Mouse (Mus musculus): ENCODE data around the gene Card11. TPM values are rescaled to one million over a fixed set of nuclear protein-coding genes. Genes with fewer than 3 reads are reported as not detected.

The Card11 gene
- polyA plus RNA-seq, 1 experiment from 2014 or later, result 0.09 TPM

- H3K4me3 ChIP-seq, result no peak overlapping the region
- ATAC-seq (ENCODE audit: low FRiP score, low read depth), result no peak
- no peaks in the 10 kb centered on the region for H3K4me1 ChIP-seq (replicated peaks)
- no peak overlapping the region for H3K4me2 ChIP-seq
- no peaks in the 10 kb centered on the region for H3K36me3 ChIP-seq
- H3K9me3 ChIP-seq, result no peaks in the 10 kb centered on the region; the same call in 1 of the 2 replicates
- H3K27ac ChIP-seq (replicated peaks), result no peak overlapping the region
- WGBS, result 62% methylated on average over 5 of the region's 5 CpGs
- H3K27me3 ChIP-seq, result no peaks in the 10 kb centered on the region
- no peak overlapping the region for H3K9ac ChIP-seq
These were observed 24.1 kb upstream of the Card11 start for GRCm38 (mm10) chr5:141024435-141024834.

- 100% methylated on average over 1 of the region's 2 CpGs for WGBS
- no peak overlapping the region for H3K4me2 ChIP-seq
These were observed 17.7 kb upstream of the Card11 start for GRCm38 (mm10) chr5:141017927-141018700.

GRCm38 (mm10) chr5:141016082-141016481, 15.7 kb upstream of the Card11 start:
- Histone ChIP-seq H3K9me3 (no peaks in the 10 kb centered on the region), H3K4me3 (no peak overlapping the region), H3K4me2 (no peak overlapping the region), H3K4me1 (replicated peaks) (peaks cover 13% of the 10 kb centered on the region; the same call in 1 of the 2 replicates), H3K9ac (no peak overlapping the region), H3K27ac (replicated peaks) (no peak overlapping the region), H3K27me3 (no peaks in the 10 kb centered on the region), H3K36me3 (no peaks in the 10 kb centered on the region)
- WGBS, result 65% methylated on average over 1 of the region's 1 CpGs
- no peak for ATAC-seq (ENCODE audit: low FRiP score, low read depth)

More at GRCm38 (mm10) chr5:141017927-141018700, 17.7 kb upstream of the Card11 start:
- Histone ChIP-seq H3K9me3 (no peaks in the 10 kb centered on the region; the same call in 1 of the 2 replicates), H3K27me3 (no peaks in the 10 kb centered on the region), H3K4me1 (replicated peaks) (peaks cover 4% of the 10 kb centered on the region; the same call in 1 of the 2 replicates), H3K9ac (no peak overlapping the region), H3K27ac (replicated peaks) (no peak overlapping the region), H3K36me3 (no peaks in the 10 kb centered on the region), H3K4me3 (no peak overlapping the region)
- ATAC-seq (ENCODE audit: low FRiP score, low read depth), result no peak

GRCm38 (mm10) chr5:141014216-141014615, 13.8 kb upstream of the Card11 start:
- no peaks in the 10 kb centered on the region for H3K9me3 ChIP-seq
- 91% methylated on average over 6 of the region's 6 CpGs for whole genome bisulfite sequencing
- no peaks in the 10 kb centered on the region for H3K36me3 ChIP-seq
- no peak for ATAC-seq (ENCODE audit: low FRiP score, low read depth)
- no peak overlapping the region for H3K27ac ChIP-seq (replicated peaks)
- no peaks in the 10 kb centered on the region for H3K27me3 ChIP-seq
- H3K9ac ChIP-seq, result no peak overlapping the region
- H3K4me2 ChIP-seq, result no peak overlapping the region
- peaks cover 13% of the 10 kb centered on the region; the same call in 1 of the 2 replicates for H3K4me1 ChIP-seq (replicated peaks)
- H3K4me3 ChIP-seq, result no peak overlapping the region

- Histone ChIP-seq H3K4me3 (no peak overlapping the region), H3K27ac (replicated peaks) (no peak overlapping the region), H3K4me1 (replicated peaks) (peaks cover 13% of the 10 kb centered on the region; the same call in 1 of the 2 replicates), H3K36me3 (no peaks in the 10 kb centered on the region), H3K4me2 (no peak overlapping the region), H3K9ac (no peak overlapping the region), H3K27me3 (no peaks in the 10 kb centered on the region), H3K9me3 (no peaks in the 10 kb centered on the region)
- 71% methylated on average over 9 of the region's 9 CpGs for WGBS
- no peak for ATAC-seq (ENCODE audit: low FRiP score, low read depth)
These were observed 13.1 kb upstream of the Card11 start for GRCm38 (mm10) chr5:141013465-141013864.

- Histone ChIP-seq H3K4me3 (no peak overlapping the region), H3K27ac (replicated peaks) (no peak overlapping the region), H3K9ac (no peak overlapping the region), H3K36me3 (no peaks in the 10 kb centered on the region), H3K9me3 (no peaks in the 10 kb centered on the region), H3K27me3 (no peaks in the 10 kb centered on the region), H3K4me1 (replicated peaks) (no peaks in the 10 kb centered on the region), H3K4me2 (no peak overlapping the region)
- WGBS, result 69% methylated on average over 5 of the region's 5 CpGs
- ATAC-seq (ENCODE audit: low FRiP score, low read depth), result no peak
These were observed 5.1 kb upstream of the Card11 start for GRCm38 (mm10) chr5:141005491-141005890.

- no peak overlapping the region for H3K4me3 ChIP-seq
- H3K9me3 ChIP-seq, result no peaks in the 10 kb centered on the region
- H3K36me3 ChIP-seq, result no peaks in the 10 kb centered on the region
- no peaks in the 10 kb centered on the region for H3K27me3 ChIP-seq
- ATAC-seq (ENCODE audit: low FRiP score, low read depth), result no peak
- WGBS, result 94% methylated on average over 3 of the region's 3 CpGs
- no peak overlapping the region for H3K4me2 ChIP-seq
- no peak overlapping the region for H3K27ac ChIP-seq (replicated peaks)
- H3K4me1 ChIP-seq (replicated peaks), result no peaks in the 10 kb centered on the region
- no peak overlapping the region for H3K9ac ChIP-seq
These were observed 3.8 kb upstream of the Card11 start for GRCm38 (mm10) chr5:141004078-141004763.

GRCm38 (mm10) chr5:140999178-140999672, 1.2 kb downstream of the Card11 start:
- no peak for ATAC-seq (ENCODE audit: low FRiP score, low read depth)
- no peak overlapping the region for H3K27ac ChIP-seq (replicated peaks)
- no peaks in the 10 kb centered on the region for H3K27me3 ChIP-seq
- H3K4me3 ChIP-seq, result no peak overlapping the region
- H3K4me1 ChIP-seq (replicated peaks), result no peaks in the 10 kb centered on the region
- no peaks in the 10 kb centered on the region for H3K36me3 ChIP-seq
- no peak overlapping the region for H3K9ac ChIP-seq
- H3K9me3 ChIP-seq, result no peaks in the 10 kb centered on the region
- no peak overlapping the region for H3K4me2 ChIP-seq
- 87% methylated on average over 7 of the region's 7 CpGs for WGBS

- H3K27ac ChIP-seq (replicated peaks), result no peak overlapping the region
- H3K36me3 ChIP-seq, result no peaks in the 10 kb centered on the region
- H3K9me3 ChIP-seq, result no peaks in the 10 kb centered on the region
- WGBS, result 87% methylated on average over 4 of the region's 4 CpGs
- no peak for ATAC-seq (ENCODE audit: low FRiP score, low read depth)
- H3K4me3 ChIP-seq, result no peak overlapping the region
- H3K27me3 ChIP-seq, result no peaks in the 10 kb centered on the region
- no peak overlapping the region for H3K4me2 ChIP-seq
- H3K4me1 ChIP-seq (replicated peaks), result no peaks in the 10 kb centered on the region
- no peak overlapping the region for H3K9ac ChIP-seq
These were observed 2.6 kb downstream of the Card11 start for GRCm38 (mm10) chr5:140997767-140998166.

GRCm38 (mm10) chr5:140992093-140993070, 8.0 kb downstream of the Card11 start:
- Histone ChIP-seq H3K4me1 (replicated peaks) (no peaks in the 10 kb centered on the region), H3K9ac (no peak overlapping the region)
- WGBS, result 75% methylated on average over 11 of the region's 11 CpGs

GRCm38 (mm10) chr5:140985311-140986050, 14.9 kb downstream of the Card11 start:
- Histone ChIP-seq H3K9me3 (no peaks in the 10 kb centered on the region), H3K4me1 (replicated peaks) (no peaks in the 10 kb centered on the region), H3K27me3 (no peaks in the 10 kb centered on the region), H3K9ac (no peak overlapping the region), H3K36me3 (no peaks in the 10 kb centered on the region), H3K4me3 (no peak overlapping the region), H3K27ac (replicated peaks) (no peak overlapping the region), H3K4me2 (no peak overlapping the region)
- 92% methylated on average over 9 of the region's 9 CpGs for WGBS
- no peak for ATAC-seq (ENCODE audit: low FRiP score, low read depth)

More at GRCm38 (mm10) chr5:140992093-140993070, 8.0 kb downstream of the Card11 start:
- Histone ChIP-seq H3K4me2 (no peak overlapping the region), H3K4me3 (no peak overlapping the region), H3K27ac (replicated peaks) (no peak overlapping the region), H3K36me3 (no peaks in the 10 kb centered on the region), H3K27me3 (no peaks in the 10 kb centered on the region), H3K9me3 (no peaks in the 10 kb centered on the region)
- no peak for ATAC-seq (ENCODE audit: low FRiP score, low read depth)
